Mouse (Mus musculus): ENCODE measurements at regions not wholly inside any gene's neighbourhood (a gene's known extent, or its start where the extent isn't known, plus 50 kb on each side); places are given as distances from the start of the nearest gene placed in this dataset.

- no peak for DNase-seq (ENCODE audit: low spot score in 2 of 2)
Observed at GRCm38 (mm10) chr11:48176451-48176850, 187.7 kb upstream of the Sgcd start.

- DNase-seq (ENCODE audit: low spot score in 2 of 2), result no peak
Observed at GRCm38 (mm10) chr11:48152219-48152618, 163.4 kb upstream of the Sgcd start.

DNA sequence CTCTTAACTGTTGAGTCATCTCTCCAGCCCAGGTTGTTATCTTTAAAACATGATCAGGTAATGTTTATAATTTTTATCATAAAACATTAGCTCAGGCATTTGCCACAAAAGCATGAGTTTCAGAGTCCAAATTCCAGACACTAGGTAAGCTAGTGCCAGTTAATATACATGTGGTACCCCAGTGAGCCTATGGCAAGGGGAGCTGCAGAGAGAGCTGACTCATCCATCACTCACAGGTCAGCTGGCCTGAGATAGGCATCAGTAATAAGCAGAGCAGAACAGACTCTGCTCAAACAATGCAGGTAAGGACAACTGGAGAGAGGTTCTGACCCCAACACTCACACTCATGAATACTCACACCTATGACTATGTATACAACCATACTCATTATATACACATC is 144.6 kb upstream of the Sgcd start:
- DNase-seq (ENCODE audit: low spot score in 2 of 2), result no peak

GRCm38 (mm10) chr11:48098063-48098462 is 109.3 kb upstream of the Sgcd start:
- DNase-seq (ENCODE audit: low spot score in 2 of 2), result no peak

DNA sequence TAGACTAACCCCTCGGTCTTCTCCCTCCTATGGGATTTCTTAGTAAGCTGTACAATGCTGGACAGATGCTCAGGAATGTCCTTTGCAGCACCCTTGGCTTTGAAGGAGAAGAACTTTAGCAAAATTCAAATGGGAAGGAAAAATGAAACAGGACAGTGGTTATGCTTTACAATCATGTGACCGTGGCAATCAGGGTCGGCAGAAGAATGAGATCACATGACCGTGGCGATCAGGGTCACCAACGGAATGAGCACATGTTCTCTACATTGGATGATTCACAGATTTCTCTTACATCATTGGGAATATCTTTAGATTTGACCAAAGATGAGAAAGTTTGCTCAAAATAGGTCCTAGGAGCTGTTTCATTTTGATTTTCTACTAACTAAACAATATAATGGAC is 108.7 kb upstream of the Sgcd start:
- no peak for DNase-seq (ENCODE audit: low spot score in 2 of 2)

- peak in 1 of 2 experiments; percentile 49 for DNase-seq (ENCODE audit: low spot score in 2 of 2)
Observed at GRCm38 (mm10) chr11:48067072-48067471, 78.3 kb upstream of the Sgcd start.

DNA sequence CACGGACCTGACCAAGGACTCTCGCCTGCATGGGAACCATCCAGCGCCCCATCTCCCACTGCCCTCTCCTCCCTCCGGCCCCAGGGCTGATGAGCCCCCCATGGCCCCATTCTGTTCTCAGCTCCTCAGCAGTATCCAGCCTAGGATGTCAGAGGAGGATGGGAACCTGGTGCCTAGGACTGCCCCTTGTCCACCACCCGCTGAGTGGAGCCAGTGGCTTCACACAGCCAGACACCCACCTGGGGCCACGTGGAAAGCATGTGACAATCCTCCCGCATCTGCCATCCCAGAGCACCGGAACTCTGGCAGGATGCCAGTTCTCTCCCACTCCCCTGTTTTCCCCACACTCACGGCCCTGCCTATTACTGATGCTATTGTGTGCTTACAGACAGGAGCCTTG is 75.0 kb upstream of the Sgcd start:
- no peak for DNase-seq (ENCODE audit: low spot score in 2 of 2)

GRCm38 (mm10) chr11:48061501-48061900 is 72.7 kb upstream of the Sgcd start:
- peak; percentile 23 to 61 for DNase-seq (ENCODE audit: low spot score in 2 of 2)

- peak in 1 of 2 experiments; percentile 23 for DNase-seq (ENCODE audit: low spot score in 2 of 2)
Observed at GRCm38 (mm10) chr11:48051156-48051866, 62.5 kb upstream of the Sgcd start.

DNA sequence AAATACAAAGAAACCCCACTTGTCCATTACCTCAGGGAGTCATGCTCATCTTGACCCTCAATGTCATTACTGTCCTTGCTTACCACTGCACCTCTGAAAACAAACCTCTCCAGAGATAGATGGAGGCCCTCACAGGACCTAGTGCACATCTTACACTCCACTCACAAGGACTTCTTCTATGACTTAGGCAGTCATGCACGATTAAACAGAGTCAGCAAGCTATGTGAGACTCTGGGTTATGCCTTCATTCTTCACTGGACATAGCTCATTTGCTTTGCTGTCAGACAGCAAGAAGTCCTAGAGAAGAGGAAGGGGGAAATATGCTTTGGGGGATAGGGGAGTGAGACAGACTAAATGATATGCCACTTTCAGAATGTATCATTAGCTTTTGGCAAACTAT is 59.5 kb upstream of the Sgcd start:
- no peak for DNase-seq (ENCODE audit: low spot score in 2 of 2)
